Comparison of ENCODE assay signal across 15 mouse cellular contexts in the genomic region with DNA sequence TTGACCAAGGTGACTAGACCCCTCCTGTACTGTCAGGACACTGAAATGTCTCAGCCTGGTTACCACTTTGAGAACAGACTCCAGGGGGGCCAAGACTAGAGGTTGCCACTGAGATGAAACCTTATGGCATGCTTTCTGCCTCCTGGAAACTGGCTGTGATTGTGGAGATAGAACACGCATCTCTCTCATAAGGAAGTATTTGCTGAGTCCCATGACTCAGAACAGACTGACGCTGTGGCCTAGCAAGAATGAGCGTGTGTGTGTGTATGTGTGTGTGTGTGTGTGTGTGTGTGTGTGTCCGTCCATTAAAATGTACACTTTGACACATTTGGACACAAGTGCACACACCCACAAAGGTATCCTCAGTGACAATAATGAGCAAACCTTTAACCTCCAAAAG.
"Had no signal": no experiment of that assay in that cellular context is flagged by ENCODE, and none has a peak within 500 bp of the region (broad histone marks: within the 10 kb centered on the region; RNA-seq: fewer than 3 reads in every experiment).

No protein-coding gene starts in this region.

- ATAC-seq: intestine, embryonic 16.5 days; midbrain, embryonic 13.5 days had no signal

- DNase-seq: layer of hippocampus, adult 9-11 months; layer of hippocampus, postnatal 36 days; liver; lung, adult 18-20 months; lung, postnatal 36 days; right cerebral cortex, adult 18-20 months; right cerebral cortex, postnatal 25 days; thymus, postnatal 4 days had no signal

- H3K36me3 ChIP-seq: hindbrain, embryonic 15.5 days; limb, embryonic 12.5 days; midbrain, embryonic 13.5 days; neural tube, embryonic 15.5 days had no signal

- H3K4me3 ChIP-seq: hindbrain, embryonic 15.5 days; limb, embryonic 12.5 days; midbrain, embryonic 13.5 days; myocyte; neural tube, embryonic 15.5 days had no signal

- H3K4me2 ChIP-seq: hindbrain, embryonic 15.5 days; limb, embryonic 12.5 days; midbrain, embryonic 13.5 days; neural tube, embryonic 15.5 days had no signal

- H3K9me3 ChIP-seq: hindbrain, embryonic 15.5 days; limb, embryonic 12.5 days; midbrain, embryonic 13.5 days; neural tube, embryonic 15.5 days had no signal

- H3K27ac ChIP-seq: hindbrain, embryonic 15.5 days; limb, embryonic 12.5 days; liver, embryonic 14.5 days; midbrain, embryonic 13.5 days; neural tube, embryonic 15.5 days had no signal

- H3K27me3 ChIP-seq: hindbrain, embryonic 15.5 days; limb, embryonic 12.5 days; midbrain, embryonic 13.5 days; neural tube, embryonic 15.5 days had no signal

- H3K9ac ChIP-seq: hindbrain, embryonic 15.5 days; limb, embryonic 12.5 days; liver, embryonic 14.5 days; midbrain, embryonic 13.5 days; neural tube, embryonic 15.5 days had no signal
